Mouse (Mus musculus): ENCODE results near the gene Depp1.

DNA sequence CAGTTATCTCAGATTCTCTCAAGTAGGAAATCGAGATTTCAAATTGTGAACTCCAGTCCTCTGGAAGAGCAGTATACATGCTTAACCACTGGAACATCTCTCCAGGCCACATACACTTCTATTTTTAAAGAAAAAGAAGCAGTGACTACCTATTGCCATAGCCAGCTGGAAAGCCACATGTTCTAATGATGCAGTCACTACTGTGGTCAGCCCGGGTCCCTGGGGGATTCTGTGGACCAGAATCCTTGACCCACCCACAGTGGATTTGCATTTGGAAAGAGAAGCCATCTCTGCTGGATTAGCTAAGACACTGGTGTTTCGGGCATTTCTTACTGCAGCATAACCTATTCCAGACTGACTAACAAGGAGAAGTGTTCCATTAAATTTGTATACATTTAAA is 17.0 kb downstream of the Depp1 start:
- TF ChIP-seq TCF12 (IDR thresholded peaks at IDR 0.05; ENCODE audit: insufficient read depth, poor library complexity, severe bottlenecking) (no peak), SRF (IDR thresholded peaks at IDR 0.05; ENCODE audit: control insufficient read depth, insufficient read length, low read depth) (no peak), POLR2A (IDR thresholded peaks at IDR 0.05; ENCODE audit: insufficient read length, low read depth) (no peak), MYOG (IDR thresholded peaks at IDR 0.05; ENCODE audit: control insufficient read depth in 1 of 3, insufficient read depth in 1 of 3, insufficient read length in 2 of 3, low read depth in 2 of 3) (no peak)

Data from myocyte (in vitro differentiated cells).